Mouse (Mus musculus) myocyte (in vitro differentiated cells): ENCODE data around the gene Ano3.

Experiments used
- MAX ChIP-seq: IDR thresholded peaks from one replicate; pipeline ENCODE4 v1.6.1; 2011; ENCODE audit warnings: low read depth, mild to moderate bottlenecking, control low read depth
- POLR2A ChIP-seq: IDR thresholded peaks from one replicate; pipeline ENCODE4 v1.6.1; 2011; ENCODE audit warnings: low read depth, mild to moderate bottlenecking, control low read depth, moderate library complexity; ENCODE audit not compliant: insufficient read length
- REST ChIP-seq: IDR thresholded peaks from one replicate; pipeline ENCODE4 v1.6.1; 2011; ENCODE audit warnings: mild to moderate bottlenecking, control low read depth, moderate library complexity; ENCODE audit not compliant: insufficient read depth, insufficient read length
- TCF12 ChIP-seq: IDR thresholded peaks from one replicate; pipeline ENCODE4 v1.6.1; 2011; ENCODE audit warnings: mild to moderate bottlenecking, control low read depth; ENCODE audit not compliant: poor library complexity, insufficient read depth, severe bottlenecking
- USF1 ChIP-seq: IDR thresholded peaks from one replicate; pipeline ENCODE4 v1.6.1; 2011; ENCODE audit warnings: low read depth, mild to moderate bottlenecking, control low read depth, moderate library complexity

DNA sequence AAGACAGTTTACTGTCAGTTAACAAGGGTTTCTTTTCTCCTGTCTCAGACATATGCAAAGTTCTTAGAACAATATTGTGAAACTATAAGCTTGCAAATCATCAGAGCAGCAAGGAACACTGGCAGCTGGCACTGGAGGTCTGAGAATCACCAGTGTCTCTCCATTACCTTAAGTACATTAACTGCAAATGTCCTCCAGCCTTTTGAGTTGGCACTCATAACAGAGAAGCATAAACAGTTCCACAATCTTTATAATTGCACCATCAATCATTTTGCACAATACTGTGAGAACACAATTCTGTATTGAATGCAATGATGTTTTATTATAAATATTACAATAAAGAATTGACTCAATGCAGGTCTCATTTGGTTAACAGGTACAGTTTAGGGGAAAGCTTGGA, 15.0 kb downstream of the Ano3 start:
- TF ChIP-seq POLR2A (no peak), TCF12 (no peak), REST (no peak), USF1 (no peak), MAX (no peak)
